Mouse (Mus musculus) C2C12 (cell line): ENCODE data around the gene Ramp2.

Source experiments
- CEBPB ChIP-seq: IDR thresholded peaks from one replicate; pipeline ENCODE4 v1.6.1; 2011; ENCODE audit warnings: low read depth, mild to moderate bottlenecking, control low read depth, moderate library complexity
- CTCF ChIP-seq: IDR thresholded peaks from one replicate; pipeline ENCODE4 v1.5.1; 2011; ENCODE audit not compliant: control insufficient read depth, insufficient read depth, insufficient read length
- FOSL1 ChIP-seq: IDR thresholded peaks from one replicate; pipeline ENCODE4 v1.8.0; 2011; ENCODE audit warnings: mild to moderate bottlenecking, low read length; ENCODE audit not compliant: poor library complexity, insufficient read depth, severe bottlenecking
- MAX ChIP-seq: IDR thresholded peaks from one replicate; pipeline ENCODE4 v1.6.1; 2011; ENCODE audit warnings: mild to moderate bottlenecking, control low read depth
- MYOD1 ChIP-seq: IDR thresholded peaks from one replicate; pipeline ENCODE4 v1.6.1; 2011; ENCODE audit warnings: low read depth; ENCODE audit not compliant: control insufficient read depth, insufficient read length
- MYOG ChIP-seq: IDR thresholded peaks from one replicate; pipeline ENCODE4 v1.6.1; 2011; ENCODE audit not compliant: control insufficient read depth, insufficient read length; ENCODE audit errors: extremely low read depth
- USF1 ChIP-seq: IDR thresholded peaks from one replicate; pipeline ENCODE4 v1.6.1; 2011; ENCODE audit warnings: low read depth, mild to moderate bottlenecking, control low read depth, moderate library complexity

DNA sequence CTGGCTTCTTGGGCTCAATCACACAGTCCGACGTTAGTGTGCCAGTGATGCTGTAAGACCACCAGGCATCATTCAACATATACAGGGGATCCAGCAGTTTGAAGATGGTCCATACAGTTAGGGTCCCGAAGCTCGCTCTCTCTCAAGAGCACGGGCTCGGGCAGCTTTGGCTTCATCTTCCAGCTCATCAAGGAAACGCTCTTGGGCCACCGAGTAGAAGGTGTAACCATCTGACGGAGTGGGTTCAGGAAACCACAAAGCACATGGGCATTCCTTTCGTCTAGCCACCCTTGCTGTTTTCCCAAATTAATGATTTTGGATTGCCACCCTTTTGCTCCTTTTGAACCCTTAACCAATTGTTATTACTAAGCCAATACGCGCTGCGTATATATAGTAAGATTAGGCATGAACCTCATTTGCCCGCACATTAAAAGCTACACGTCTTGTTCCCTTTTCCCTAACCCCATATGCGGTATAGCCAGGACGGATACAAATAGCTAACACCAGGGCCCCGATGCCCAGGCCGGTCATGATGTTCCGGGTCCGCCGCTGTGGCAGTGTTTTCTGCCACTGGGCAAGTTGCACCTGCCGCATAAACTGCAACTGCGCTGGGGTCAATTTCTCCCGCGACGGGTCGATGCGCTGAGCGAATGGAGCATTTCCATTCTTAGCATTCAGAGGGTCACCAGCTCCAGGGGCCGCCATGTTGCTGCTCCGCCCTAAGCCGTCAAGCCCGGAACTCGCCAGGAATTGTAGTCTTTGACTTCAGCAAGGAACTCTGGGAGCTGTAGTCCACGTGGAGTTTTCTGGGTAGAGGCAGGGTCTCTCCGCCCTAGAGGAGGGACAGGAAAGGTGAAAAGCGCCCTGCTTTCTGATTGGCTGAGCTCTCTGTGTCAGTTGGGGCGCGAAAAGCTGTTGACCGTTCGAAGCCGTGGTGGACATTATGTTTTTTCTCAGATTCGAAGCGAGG lies 32.7 kb downstream of the Ramp2 start, which contains the start of the genes Cntd1 and Coa3:
- TF ChIP-seq MAX (peak; percentile 63), CTCF (no peak), CEBPB (no peak), USF1 (peak; percentile 25), MYOG (no peak), FOSL1 (no peak), MYOD1 (no peak)
